Mouse (Mus musculus): ENCODE data around the gene Ankrd27.

The Ankrd27 gene

GRCm38 (mm10) chr7:35583476-35584025 is 2.5 kb upstream of the Ankrd27 start:
- no peak for DNase-seq (ENCODE audit: low spot score in 2 of 2)

- DNase-seq (ENCODE audit: low spot score in 2 of 2) = peak in 1 of 2 experiments; percentile 8
Measured at GRCm38 (mm10) chr7:35584068-35584785, 1.8 kb upstream of the Ankrd27 start.

- DNase-seq (ENCODE audit: low spot score in 2 of 2) = peak in 1 of 2 experiments; percentile 35
Measured at GRCm38 (mm10) chr7:35584786-35585190, 1.3 kb upstream of the Ankrd27 start.

- DNase-seq (ENCODE audit: low spot score in 2 of 2) = peak; percentile 45 to 47
Measured at GRCm38 (mm10) chr7:35585191-35586054, 621 bp upstream of the Ankrd27 start, which contains the start of gene Rgs9bp. Gene Rgs9bp, minus strand, starts transcription at chr7:35585582.

- DNase-seq (ENCODE audit: low spot score in 2 of 2) = no peak
Measured at GRCm38 (mm10) chr7:35586906-35587445, 932 bp downstream of the Ankrd27 start.

GRCm38 (mm10) chr7:35587728-35588127 is 1.7 kb downstream of the Ankrd27 start:
- no peak for DNase-seq (ENCODE audit: low spot score in 2 of 2)

- no peak for DNase-seq (ENCODE audit: low spot score in 2 of 2)
Measured at GRCm38 (mm10) chr7:35588680-35589428, 2.8 kb downstream of the Ankrd27 start.

- no peak for DNase-seq (ENCODE audit: low spot score in 2 of 2)
Measured at GRCm38 (mm10) chr7:35589485-35589884, 3.4 kb downstream of the Ankrd27 start.

GRCm38 (mm10) chr7:35590731-35591191 is 4.7 kb downstream of the Ankrd27 start:
- DNase-seq (ENCODE audit: low spot score in 2 of 2) = no peak

GRCm38 (mm10) chr7:35594311-35594710 is 8.3 kb downstream of the Ankrd27 start:
- no peak for DNase-seq (ENCODE audit: low spot score in 2 of 2)

GRCm38 (mm10) chr7:35599492-35599891 is 13.4 kb downstream of the Ankrd27 start:
- DNase-seq (ENCODE audit: low spot score in 2 of 2) = no peak

- DNase-seq (ENCODE audit: low spot score in 2 of 2) = no peak
Measured at GRCm38 (mm10) chr7:35600031-35600430, 14.0 kb downstream of the Ankrd27 start.

GRCm38 (mm10) chr7:35601106-35601505 is 15.1 kb downstream of the Ankrd27 start:
- no peak for DNase-seq (ENCODE audit: low spot score in 2 of 2)

- DNase-seq (ENCODE audit: low spot score in 2 of 2) = no peak
Measured at GRCm38 (mm10) chr7:35602766-35603165, 16.7 kb downstream of the Ankrd27 start.

GRCm38 (mm10) chr7:35606816-35607215 is 20.8 kb downstream of the Ankrd27 start:
- DNase-seq (ENCODE audit: low spot score in 2 of 2) = no peak

- no peak for DNase-seq (ENCODE audit: low spot score in 2 of 2)
Measured at GRCm38 (mm10) chr7:35609245-35609644, 23.2 kb downstream of the Ankrd27 start.

- no peak for DNase-seq (ENCODE audit: low spot score in 2 of 2)
Measured at GRCm38 (mm10) chr7:35617513-35617912, 31.5 kb downstream of the Ankrd27 start.

GRCm38 (mm10) chr7:35622626-35623025 is 36.6 kb downstream of the Ankrd27 start:
- DNase-seq (ENCODE audit: low spot score in 2 of 2) = no peak

GRCm38 (mm10) chr7:35626038-35626437 is 40.0 kb downstream of the Ankrd27 start:
- no peak for DNase-seq (ENCODE audit: low spot score in 2 of 2)

- no peak for DNase-seq (ENCODE audit: low spot score in 2 of 2)
Measured at GRCm38 (mm10) chr7:35627371-35627770, 41.3 kb downstream of the Ankrd27 start.

- peak in 1 of 2 experiments; percentile 44 for DNase-seq (ENCODE audit: low spot score in 2 of 2)
Measured at GRCm38 (mm10) chr7:35628496-35628895, 42.5 kb downstream of the Ankrd27 start.
